Mouse (Mus musculus): ENCODE data around the gene Tpx2. TPM values are rescaled to one million over a fixed set of nuclear protein-coding genes. Genes with fewer than 3 reads are reported as not detected.

Gene Tpx2
- 88.0 and 89.9 TPM in 2 replicates for polyA plus RNA-seq (2016; fragmentation: Nextera tagmentation; extraction: Ambion mirVana)

- ATAC-seq = peak; percentile 97
- peaks cover 29% of the 10 kb centered on the region for H3K4me1 ChIP-seq
- H3K4me2 ChIP-seq = peak within 1 kb of the TSS; percentile 88
- under 1% methylated on average over 34 of the region's 34 CpGs for WGBS (ENCODE audit: insufficient replicate concordance)
- H3K36me3 ChIP-seq = peaks cover 41% of the 10 kb centered on the region
- no peaks in the 10 kb centered on the region for H3K27me3 ChIP-seq (replicated peaks)
- no peaks in the 10 kb centered on the region for H3K9me3 ChIP-seq (replicated peaks)
- peak within 1 kb of the TSS; percentile 92 for H3K9ac ChIP-seq
- H3K27ac ChIP-seq = peak within 1 kb of the TSS; percentile 95
- H3K4me3 ChIP-seq = peak within 1 kb of the TSS; percentile 91
Measured at GRCm38 (mm10) chr2:152847815-152848302, at the start of gene Tpx2. Tpx2 (plus strand) TSS chr2:152847964.

- Histone ChIP-seq H3K36me3 (peaks cover 18% of the 10 kb centered on the region; the same call in 1 of the 2 replicates), H3K4me1 (peaks cover 77% of the 10 kb centered on the region), H3K9ac (no peak overlapping the region), H3K27ac (no peak overlapping the region), H3K9me3 (replicated peaks) (no peaks in the 10 kb centered on the region), H3K27me3 (replicated peaks) (no peaks in the 10 kb centered on the region), H3K4me3 (no peak overlapping the region), H3K4me2 (no peak overlapping the region)
- ATAC-seq = no peak
- WGBS (ENCODE audit: insufficient replicate concordance) = 64% methylated on average over 7 of the region's 7 CpGs
Measured at GRCm38 (mm10) chr2:152799954-152800761, 47.6 kb upstream of the Tpx2 start.

DNA sequence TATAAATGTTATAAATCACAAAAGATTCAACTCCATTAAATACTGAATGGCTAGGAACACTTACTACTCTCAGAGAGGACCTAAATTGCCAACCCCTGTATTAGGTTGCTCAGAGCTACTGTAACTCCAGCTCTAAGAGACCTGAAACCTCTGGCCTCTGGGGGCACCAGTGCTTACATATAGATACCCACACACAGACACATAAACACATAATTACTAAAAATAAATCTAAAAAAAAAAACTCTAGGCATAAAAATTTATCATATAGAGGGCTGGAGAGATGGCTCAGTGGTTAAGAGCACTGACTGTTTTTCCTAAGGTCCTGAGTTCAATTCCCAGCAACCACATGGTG is 47.0 kb upstream of the Tpx2 start:
- Histone ChIP-seq H3K27me3 (replicated peaks) (no peaks in the 10 kb centered on the region), H3K4me1 (peaks cover 77% of the 10 kb centered on the region), H3K9ac (no peak overlapping the region), H3K9me3 (replicated peaks) (no peaks in the 10 kb centered on the region), H3K4me3 (no peak overlapping the region), H3K4me2 (no peak overlapping the region), H3K27ac (no peak overlapping the region), H3K36me3 (peaks cover 21% of the 10 kb centered on the region; the same call in 1 of the 2 replicates)
- no peak for ATAC-seq

DNA sequence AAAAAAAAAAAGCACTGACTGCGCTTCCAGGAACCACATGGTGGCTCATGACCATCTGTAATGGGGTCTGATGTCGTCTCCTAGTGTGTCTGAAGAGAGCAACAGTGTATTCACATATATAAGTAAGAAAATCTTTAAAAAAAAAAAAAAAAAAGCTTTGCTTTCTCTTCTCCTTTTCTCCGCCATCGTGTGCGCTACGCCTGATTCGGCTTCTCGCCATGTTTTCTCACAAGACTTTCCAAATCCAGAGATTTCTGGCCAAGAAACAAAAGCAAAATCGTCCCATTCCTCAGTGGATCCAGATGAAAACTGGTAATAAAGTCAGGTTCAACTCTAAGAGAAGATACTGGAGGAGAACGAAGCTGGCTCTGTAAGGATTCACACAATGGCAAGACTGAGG is 45.5 kb upstream of the Tpx2 start:
- Histone ChIP-seq H3K36me3 (peaks cover 31% of the 10 kb centered on the region), H3K4me2 (no peak overlapping the region), H3K27ac (peak overlapping the region; percentile 38; the same call in 1 of the 2 replicates), H3K9ac (no peak overlapping the region), H3K4me3 (no peak overlapping the region), H3K4me1 (peaks cover 78% of the 10 kb centered on the region), H3K27me3 (replicated peaks) (no peaks in the 10 kb centered on the region), H3K9me3 (replicated peaks) (no peaks in the 10 kb centered on the region)
- WGBS (ENCODE audit: insufficient replicate concordance) = 85% methylated on average over 10 of the region's 10 CpGs
- no peak for ATAC-seq

GRCm38 (mm10) chr2:152803081-152803480 is 44.7 kb upstream of the Tpx2 start:
- peaks cover 77% of the 10 kb centered on the region for H3K4me1 ChIP-seq
- peak overlapping the region; percentile 57 for H3K9ac ChIP-seq
- H3K36me3 ChIP-seq = peaks cover 26% of the 10 kb centered on the region
- peak; percentile 28; the same call in 1 of the 2 replicates for ATAC-seq
- WGBS (ENCODE audit: insufficient replicate concordance) = 71% methylated on average over 5 of the region's 5 CpGs
- H3K27me3 ChIP-seq (replicated peaks) = no peaks in the 10 kb centered on the region
- H3K27ac ChIP-seq = peak overlapping the region; percentile 77
- no peak overlapping the region for H3K4me3 ChIP-seq
- peak overlapping the region; percentile 37 for H3K4me2 ChIP-seq
- H3K9me3 ChIP-seq (replicated peaks) = no peaks in the 10 kb centered on the region

GRCm38 (mm10) chr2:152804408-152805110 is 43.2 kb upstream of the Tpx2 start:
- Histone ChIP-seq H3K4me1 (peaks cover 92% of the 10 kb centered on the region), H3K9me3 (replicated peaks) (no peaks in the 10 kb centered on the region), H3K4me2 (peak overlapping the region; percentile 43), H3K27ac (peak overlapping the region; percentile 84), H3K9ac (peak overlapping the region; percentile 47), H3K27me3 (replicated peaks) (no peaks in the 10 kb centered on the region), H3K36me3 (peaks cover 28% of the 10 kb centered on the region), H3K4me3 (no peak overlapping the region)
- peak; percentile 73 for ATAC-seq
- 14% methylated on average over 6 of the region's 6 CpGs for WGBS (ENCODE audit: insufficient replicate concordance)

GRCm38 (mm10) chr2:152805111-152805490 is 42.7 kb upstream of the Tpx2 start:
- WGBS (ENCODE audit: insufficient replicate concordance) = 55% methylated on average over 5 of the region's 5 CpGs
- Histone ChIP-seq H3K9me3 (replicated peaks) (no peaks in the 10 kb centered on the region), H3K27ac (peak overlapping the region; percentile 84), H3K27me3 (replicated peaks) (no peaks in the 10 kb centered on the region), H3K9ac (peak overlapping the region; percentile 47), H3K4me3 (no peak overlapping the region), H3K4me2 (peak overlapping the region; percentile 43), H3K4me1 (peaks cover 94% of the 10 kb centered on the region), H3K36me3 (peaks cover 31% of the 10 kb centered on the region)
- no peak for ATAC-seq

DNA sequence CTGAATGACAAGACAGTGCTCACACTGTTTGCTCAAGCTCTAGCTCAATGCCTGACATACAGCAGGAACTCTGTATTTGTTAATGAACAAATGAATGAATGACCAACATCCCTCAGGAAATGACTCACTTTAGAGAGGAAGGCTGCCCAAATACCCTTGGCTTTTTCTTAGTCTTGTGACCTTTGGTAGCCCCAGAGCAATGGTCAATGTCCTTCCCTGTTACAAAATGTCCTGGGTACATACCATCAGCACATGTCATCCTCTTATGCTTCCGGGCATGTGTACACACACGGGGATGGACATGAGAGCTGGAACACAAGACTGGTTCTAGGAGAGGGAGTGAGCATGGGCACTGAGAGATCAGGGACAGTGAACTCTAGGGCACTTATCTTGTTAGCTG is 41.7 kb upstream of the Tpx2 start:
- 50% methylated on average over 2 of the region's 2 CpGs for WGBS (ENCODE audit: insufficient replicate concordance)
- H3K9me3 ChIP-seq (replicated peaks) = no peaks in the 10 kb centered on the region
- peak overlapping the region; percentile 47; the same call in 1 of the 2 replicates for H3K9ac ChIP-seq
- no peaks in the 10 kb centered on the region for H3K27me3 ChIP-seq (replicated peaks)
- H3K4me1 ChIP-seq = peaks cover 96% of the 10 kb centered on the region
- no peak overlapping the region for H3K4me3 ChIP-seq
- no peak for ATAC-seq
- no peak overlapping the region for H3K4me2 ChIP-seq
- peak overlapping the region; percentile 84 for H3K27ac ChIP-seq
- peaks cover 39% of the 10 kb centered on the region for H3K36me3 ChIP-seq

- H3K4me2 ChIP-seq = peak overlapping the region; percentile 29; the same call in 1 of the 2 replicates
- ATAC-seq = peak; percentile 43; the same call in 1 of the 2 replicates
- H3K4me1 ChIP-seq = peaks cover 97% of the 10 kb centered on the region
- 0 out of 2 replicates have a peak overlapping the region, but pooled peaks have one; percentile 46 for H3K9ac ChIP-seq
- 64% methylated on average over 3 of the region's 3 CpGs for WGBS (ENCODE audit: insufficient replicate concordance)
- peaks cover 42% of the 10 kb centered on the region for H3K36me3 ChIP-seq
- no peaks in the 10 kb centered on the region for H3K27me3 ChIP-seq (replicated peaks)
- H3K27ac ChIP-seq = peak overlapping the region; percentile 75
- no peak overlapping the region for H3K4me3 ChIP-seq
- no peaks in the 10 kb centered on the region for H3K9me3 ChIP-seq (replicated peaks)
Measured at GRCm38 (mm10) chr2:152808178-152808577, 39.6 kb upstream of the Tpx2 start.

- Histone ChIP-seq H3K36me3 (peaks cover 46% of the 10 kb centered on the region), H3K4me1 (peaks cover 97% of the 10 kb centered on the region), H3K27me3 (replicated peaks) (no peaks in the 10 kb centered on the region), H3K4me2 (peak overlapping the region; percentile 64), H3K9me3 (replicated peaks) (no peaks in the 10 kb centered on the region), H3K9ac (peak overlapping the region; percentile 64), H3K27ac (peak overlapping the region; percentile 100), H3K4me3 (peak overlapping the region; percentile 33)
- no peak for ATAC-seq
- WGBS (ENCODE audit: insufficient replicate concordance) = 65% methylated on average over 5 of the region's 5 CpGs
Measured at GRCm38 (mm10) chr2:152810158-152810941, 37.4 kb upstream of the Tpx2 start.

DNA sequence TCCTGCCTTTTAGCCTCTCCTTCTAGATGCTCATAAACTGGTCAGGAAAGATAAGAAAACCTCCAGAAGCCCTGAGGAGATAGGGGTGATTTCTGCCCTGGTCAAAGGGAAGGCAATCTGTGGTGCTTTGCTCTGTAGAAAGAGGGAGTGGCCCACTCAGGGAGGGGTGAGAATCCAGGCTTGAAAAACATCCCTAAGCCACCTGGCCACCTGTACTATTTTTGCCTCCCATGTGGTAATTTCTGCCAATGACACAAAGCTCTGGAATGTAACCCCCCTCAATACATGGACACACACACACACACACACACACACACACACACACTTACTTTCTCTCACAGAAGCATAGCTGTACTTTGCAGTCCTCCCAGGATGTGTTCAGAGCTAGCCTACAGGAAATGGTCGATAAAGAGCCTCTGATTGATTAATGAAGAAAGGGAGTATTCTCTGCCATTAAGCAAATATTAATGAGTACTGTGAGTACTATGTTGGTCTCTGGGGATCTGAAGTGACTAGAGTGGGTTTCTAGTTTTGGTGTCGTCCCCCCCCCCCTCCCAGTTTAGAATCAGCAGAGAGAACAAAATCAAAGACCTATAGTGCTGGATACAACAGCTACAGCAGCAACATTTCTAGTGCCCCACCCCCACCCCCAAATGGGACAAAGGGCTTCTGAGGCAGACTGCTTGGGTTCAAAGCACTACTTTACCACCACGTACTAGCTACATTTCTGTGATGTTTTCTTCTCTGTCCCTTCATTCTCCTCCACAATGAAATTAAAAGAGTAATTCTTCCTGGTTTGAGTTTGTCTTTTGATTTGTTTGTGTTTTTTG is 36.2 kb upstream of the Tpx2 start:
- WGBS (ENCODE audit: insufficient replicate concordance) = 40% methylated on average over 3 of the region's 3 CpGs
- H3K9ac ChIP-seq = peak overlapping the region; percentile 64
- H3K4me3 ChIP-seq = peak overlapping the region; percentile 33

More for the DNA sequence above, 36.2 kb upstream of the Tpx2 start:
- Histone ChIP-seq H3K27ac (peak overlapping the region; percentile 100), H3K4me2 (peak overlapping the region; percentile 64), H3K27me3 (replicated peaks) (no peaks in the 10 kb centered on the region), H3K4me1 (peaks cover 97% of the 10 kb centered on the region), H3K36me3 (peaks cover 43% of the 10 kb centered on the region), H3K9me3 (replicated peaks) (no peaks in the 10 kb centered on the region)
- ATAC-seq = peak; percentile 85

Measured in liver, embryonic 12.5 days (tissue).